Mouse (Mus musculus): ENCODE data around the gene Wwc1.
"Not testable (repeated sequence)": the region's sequence is repeated elsewhere in the genome, so short reads cannot be mapped to it uniquely, and the experiment has no call there.

The Wwc1 gene

DNA sequence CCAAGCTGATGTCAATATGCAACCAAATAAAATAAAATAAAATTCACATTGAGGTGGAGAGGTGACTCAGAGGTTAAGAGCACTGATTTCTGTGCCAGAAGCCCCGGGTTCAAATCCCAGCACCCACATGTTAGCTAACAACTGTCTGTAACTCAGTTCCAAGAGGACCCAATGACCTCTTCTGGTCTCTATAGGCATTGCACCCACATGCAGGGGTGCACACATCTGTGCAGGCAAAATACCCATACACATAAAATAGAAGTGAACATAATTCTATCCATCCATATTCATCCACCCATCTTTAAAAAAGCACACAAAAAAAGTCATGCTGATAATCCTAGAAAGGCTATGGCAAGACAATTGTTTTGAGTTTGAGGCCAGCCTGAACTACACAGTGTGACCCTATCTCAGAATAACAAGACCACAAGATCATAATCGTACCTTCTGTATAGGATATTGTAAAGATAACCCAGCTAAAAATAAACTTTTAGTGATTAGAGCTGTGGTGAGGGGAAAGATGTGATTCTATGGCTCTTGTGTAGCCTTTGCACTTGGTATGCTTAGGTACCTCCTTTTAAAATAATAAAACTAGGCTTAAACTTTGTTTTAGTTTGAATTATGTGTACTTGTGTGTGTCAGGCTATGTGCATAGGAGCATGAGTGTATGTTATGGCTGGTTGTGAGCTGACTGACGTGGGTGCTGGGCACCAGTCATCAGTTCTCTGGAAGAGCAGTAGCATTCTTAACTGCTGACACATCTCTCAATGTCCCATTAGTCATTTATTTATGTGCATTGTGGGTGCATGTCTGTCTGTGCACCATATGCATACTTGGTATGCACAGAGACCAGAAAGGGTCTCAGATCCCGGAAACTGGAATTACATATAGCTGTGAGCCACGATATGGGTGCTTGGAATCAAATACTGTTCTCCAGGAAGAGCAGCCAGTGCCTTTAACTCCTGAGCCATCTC lies 142.9 kb downstream of the Wwc1 start:
- no peak for DNase-seq (ENCODE audit: low read depth, low spot score)

DNA sequence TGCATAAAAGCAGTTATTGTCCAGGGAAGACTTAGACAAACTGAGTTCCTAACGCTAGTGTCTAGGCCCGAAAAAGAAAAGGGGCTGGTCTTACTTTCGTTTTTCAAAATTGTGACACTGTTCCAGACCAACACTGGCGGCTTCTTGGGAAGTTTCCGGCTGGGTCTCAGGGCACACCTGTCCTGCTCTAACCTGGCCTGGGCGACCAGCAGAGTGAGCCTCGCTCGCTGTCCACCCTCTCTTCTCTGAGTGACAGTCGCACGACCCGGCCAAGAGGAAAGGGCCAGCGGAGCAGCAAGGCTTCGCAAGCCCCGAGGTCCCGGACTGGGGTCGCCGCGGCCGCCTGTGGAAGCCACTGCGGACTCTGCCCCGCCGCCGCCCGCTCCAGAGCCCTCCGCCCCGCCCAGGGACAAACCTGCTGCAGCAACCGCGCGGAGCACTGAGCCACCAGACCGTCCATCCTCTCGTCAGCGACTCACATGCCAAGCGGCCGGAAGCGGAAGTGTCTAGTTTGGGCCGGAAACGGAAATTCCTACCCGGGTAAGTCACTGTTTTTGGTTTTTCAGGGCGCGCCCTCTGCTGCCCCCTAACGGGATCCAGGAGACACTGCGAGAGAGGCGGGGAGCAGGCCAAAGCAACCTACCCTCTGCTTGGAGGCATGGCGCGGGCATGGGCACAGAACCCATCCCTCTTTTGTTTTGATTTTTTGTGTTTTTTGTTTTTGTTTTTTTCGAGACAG lies 146.1 kb downstream of the Wwc1 start, which contains the start of gene Rars:
Gene Rars, minus strand, starts transcription at position 485 of the 739 bp plus-strand sequence.
- peak; percentile 85 for DNase-seq (ENCODE audit: low read depth, low spot score)

DNA sequence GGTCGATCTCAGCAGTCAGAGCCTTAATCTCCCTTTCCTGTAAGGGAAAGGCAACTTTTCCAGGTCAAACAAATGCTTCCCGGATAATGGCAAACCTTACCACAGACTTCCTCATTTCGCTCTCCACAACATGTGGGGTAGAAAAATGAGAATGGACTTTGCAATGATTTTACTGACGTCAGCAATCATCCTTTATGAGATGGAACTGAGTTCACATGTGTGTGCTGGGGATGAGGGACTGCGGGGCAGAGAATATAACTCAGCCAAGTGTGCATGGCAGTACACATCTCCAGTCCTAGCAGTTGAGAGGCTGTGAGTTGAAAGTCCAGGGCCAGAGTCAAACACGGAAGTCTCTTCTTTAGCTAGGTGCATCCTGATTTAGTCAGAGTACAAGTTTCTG lies 147.1 kb downstream of the Wwc1 start:
- no peak for DNase-seq (ENCODE audit: low read depth, low spot score)

DNA sequence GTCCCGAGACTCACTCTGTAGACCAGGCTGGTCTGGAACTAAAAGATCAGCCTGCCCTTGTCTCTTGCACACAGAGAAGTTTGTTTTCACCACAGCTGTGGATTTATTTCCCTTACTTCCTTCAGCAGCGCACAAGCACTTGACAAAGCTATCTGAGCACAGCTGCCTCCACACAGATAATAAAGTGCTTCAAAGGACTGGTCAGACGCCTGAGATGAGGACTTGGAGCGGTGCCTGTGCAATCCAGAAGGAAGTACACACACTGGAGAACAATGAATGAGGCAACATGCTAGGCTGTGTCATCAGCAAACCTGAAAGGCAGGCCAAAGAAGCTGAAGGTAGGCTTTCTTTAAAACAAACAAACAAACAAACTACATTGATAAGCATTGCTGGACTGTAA lies 148.2 kb downstream of the Wwc1 start:
- DNase-seq (ENCODE audit: low read depth, low spot score), result no peak

DNA sequence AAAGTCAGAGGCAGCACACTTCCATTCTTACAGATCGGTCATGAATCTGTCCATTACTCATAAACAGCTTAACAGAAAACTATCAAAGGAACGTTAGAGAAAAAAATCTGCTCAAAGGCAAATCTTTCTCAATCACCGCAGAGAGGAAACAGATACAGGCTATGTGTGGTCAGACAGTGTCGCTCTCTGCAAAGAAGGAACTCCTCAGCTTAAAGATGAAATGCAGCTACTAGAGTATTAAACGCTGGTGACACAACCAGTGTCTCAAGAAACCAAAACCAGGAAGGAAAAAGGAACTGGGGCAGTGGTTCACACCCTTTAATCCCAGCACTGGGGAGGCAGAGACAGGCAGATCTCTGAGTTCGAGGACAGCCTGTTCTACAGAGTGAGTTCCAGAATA lies 152.6 kb downstream of the Wwc1 start:
- DNase-seq (ENCODE audit: low read depth, low spot score), result no peak

DNA sequence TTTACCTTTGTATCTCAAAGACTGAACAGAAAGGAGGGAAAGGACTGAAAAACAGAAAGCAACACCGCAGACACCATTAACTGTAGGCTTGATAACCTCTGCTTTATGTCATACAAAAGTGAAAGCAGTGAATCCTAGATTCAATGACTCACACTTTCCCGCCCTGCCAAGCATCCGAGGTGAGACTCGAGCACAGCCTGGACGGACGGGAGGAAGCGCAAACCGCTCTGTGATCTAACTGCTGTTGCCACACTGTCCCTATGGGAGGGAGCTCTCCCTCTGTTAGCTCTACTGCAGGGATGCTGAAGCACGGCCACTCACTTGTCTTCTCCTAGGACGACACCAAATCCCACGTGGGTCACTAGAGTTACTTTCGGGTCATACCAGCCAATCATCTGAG lies 164.0 kb downstream of the Wwc1 start:
- no peak for DNase-seq (ENCODE audit: low read depth, low spot score)

DNA sequence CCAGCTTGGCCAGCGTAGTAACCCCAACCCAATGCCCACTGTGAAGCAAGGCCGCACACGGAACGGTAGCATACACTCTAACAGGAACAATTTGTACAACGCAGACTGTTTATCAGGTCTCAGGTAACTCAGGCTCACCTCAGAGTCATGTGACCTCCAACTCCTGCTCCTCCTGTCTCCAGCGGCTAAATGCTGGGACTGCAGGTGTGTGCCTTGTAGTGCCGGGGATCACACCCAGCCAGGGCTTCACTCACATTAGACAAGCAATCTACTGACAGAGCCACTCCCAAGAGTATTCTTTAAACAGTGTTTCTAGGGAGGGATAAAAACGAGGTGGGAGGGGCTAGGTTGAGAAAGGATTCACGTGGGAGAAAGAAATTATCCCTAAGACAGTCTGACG lies 168.9 kb downstream of the Wwc1 start:
- DNase-seq (ENCODE audit: low read depth, low spot score), result no peak

DNA sequence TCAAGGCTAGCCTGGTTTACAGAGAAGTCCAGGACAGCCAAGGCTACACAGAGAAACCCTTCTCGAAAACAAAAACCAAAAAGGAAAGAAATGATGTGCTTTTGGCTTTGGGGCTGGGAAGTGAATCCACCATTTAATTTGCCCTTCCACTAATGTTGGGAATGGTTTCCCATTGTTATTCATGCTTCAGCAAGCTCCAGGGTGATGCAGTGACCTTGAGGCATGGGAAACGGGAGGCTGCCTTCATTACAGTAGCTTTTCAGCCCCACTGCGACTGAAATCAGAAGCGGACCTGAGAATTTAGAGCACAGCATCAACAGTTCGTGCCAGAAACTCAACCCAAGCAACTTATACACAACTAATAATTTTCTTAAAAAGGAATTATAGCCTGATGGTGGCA lies 179.0 kb downstream of the Wwc1 start:
- no peak for DNase-seq (ENCODE audit: low read depth, low spot score)

DNA sequence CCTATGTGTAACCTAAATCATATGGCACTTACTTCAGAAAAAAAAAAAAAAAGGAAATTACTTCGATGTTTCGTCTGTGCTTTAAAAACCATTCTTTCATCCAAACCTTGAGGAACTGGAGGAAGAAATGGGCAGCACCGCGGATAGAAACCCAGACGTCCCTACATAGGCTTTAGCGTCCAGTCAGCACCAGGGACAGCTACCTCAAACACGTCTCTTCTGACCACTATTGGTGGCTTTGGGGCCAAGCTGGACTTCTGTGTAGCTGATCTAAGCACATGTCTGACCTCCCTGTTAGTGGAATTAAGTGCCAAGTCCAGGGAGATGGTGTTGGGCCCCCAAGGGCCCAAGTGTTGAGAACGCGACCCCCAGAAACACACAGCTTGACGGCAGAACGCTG lies 181.5 kb downstream of the Wwc1 start, which contains the start of gene Fbll1:
Gene Fbll1, minus strand, starts transcription at position 11 of the 400 bp plus-strand sequence.
- no peak for DNase-seq (ENCODE audit: low read depth, low spot score)

DNA sequence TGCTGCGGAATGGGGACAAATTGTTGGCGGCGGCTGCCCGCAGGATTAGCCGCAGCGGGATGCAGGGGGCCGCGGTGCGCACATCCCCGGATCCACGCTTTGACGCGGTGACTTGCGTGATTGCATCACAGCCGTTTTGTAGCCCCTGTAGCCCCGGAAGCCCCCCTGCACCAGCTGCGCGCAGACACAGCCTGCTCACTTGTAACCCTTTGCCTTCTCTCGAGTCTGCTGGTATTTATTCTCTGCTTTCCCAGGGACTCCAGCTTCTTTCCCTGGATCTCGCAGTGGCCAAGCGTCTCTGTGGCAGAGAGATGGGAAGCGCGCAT lies 181.9 kb downstream of the Wwc1 start:
- DNase-seq (ENCODE audit: low read depth, low spot score), result peak; percentile 30

DNA sequence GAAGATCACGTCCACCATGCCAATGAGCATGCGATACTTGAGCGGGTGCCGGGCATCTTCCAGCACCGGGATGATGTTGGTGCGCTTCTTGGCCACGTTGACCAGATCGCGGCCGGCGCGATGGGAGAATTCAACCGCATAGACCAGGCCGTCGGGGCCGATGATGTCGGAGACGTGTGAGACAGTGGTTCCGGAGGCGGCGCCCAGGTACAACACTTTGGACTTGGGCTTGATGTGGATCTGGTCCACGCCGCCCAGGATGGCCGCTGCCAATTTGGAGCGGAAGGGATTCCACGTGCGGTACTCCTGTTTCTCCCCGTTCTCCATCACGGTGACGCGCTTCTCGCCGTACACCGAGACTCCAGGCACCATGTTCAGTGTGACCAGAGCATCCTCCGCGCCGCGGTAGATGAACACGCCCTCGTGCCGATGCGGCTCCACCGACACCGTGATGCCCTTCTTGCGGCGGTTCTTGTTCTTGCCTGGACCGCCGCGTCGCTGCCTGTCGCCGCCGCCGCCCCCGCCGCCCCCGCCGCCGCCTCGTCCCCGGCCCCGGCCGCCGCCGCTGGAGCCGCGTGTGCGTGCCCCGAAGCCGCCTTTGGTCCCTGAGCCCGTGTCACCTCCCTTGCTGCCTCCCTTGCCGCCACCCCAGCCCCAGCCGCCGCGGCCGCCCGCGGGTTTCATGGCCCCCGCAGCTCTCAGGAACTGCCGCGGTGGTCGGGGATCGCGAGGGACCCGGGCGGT lies 182.4 kb downstream of the Wwc1 start:
- DNase-seq (ENCODE audit: low read depth, low spot score), result no peak

DNA sequence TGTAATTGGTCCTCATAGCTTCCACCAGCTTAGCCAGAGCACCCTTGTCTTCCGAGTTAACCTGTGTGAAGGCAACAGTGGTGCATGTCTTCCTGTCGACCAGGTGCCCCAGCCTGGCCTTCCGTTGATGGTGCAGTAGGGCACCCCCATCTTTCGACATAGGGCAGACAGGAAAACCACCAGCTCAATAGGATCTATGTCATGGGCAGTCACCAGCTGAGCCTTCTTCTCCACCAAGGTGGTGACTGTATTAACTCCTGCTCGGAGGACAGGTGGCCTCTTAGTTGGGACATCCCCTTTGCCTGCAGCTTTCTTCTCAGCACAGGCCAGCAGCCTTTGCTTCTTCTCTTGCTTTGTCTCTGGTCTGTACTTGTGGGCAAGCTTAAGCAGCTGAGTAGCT lies 187.5 kb downstream of the Wwc1 start:
- DNase-seq (ENCODE audit: low read depth, low spot score), result not testable (repeated sequence)

DNA sequence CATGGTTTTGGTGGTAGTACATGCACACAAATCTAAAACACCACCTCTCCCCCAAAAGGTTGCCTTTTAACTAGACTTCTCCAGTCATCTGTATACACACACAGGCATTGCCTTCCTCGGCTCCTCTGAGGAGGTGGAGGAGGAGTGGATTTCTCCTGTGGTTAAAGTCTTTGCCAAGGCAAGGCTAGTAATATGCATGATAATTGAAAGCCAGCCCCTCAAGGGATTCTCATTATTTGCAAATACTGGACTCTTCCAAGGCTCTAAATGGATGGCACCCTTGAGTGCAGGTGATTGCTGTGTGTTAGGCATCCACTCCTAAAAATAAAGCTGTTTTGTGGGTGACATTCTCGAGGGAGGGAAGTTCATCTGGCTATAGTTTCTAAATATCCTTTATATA lies 191.9 kb downstream of the Wwc1 start:
- DNase-seq (ENCODE audit: low read depth, low spot score), result no peak

Data from retina, adult 2 months (tissue).